Mouse (Mus musculus) T-cell, adult 66 days (primary cell): ENCODE data around the gene Tmem106b. TPM values are rescaled to one million over a fixed set of nuclear protein-coding genes. Genes with fewer than 3 reads are reported as not detected.

Experiments
- total RNA-seq, 2 experiments: library from RNA; stranded (reverse); gene quantifications; 3 replicates in 1 of 2; 4 replicates in 1 of 2; pipeline ENCODE4 v1.2.4; 2023

Gene Tmem106b
- total RNA-seq: 10 to 100 TPM; 41.5 to 44.6 TPM

DNA sequence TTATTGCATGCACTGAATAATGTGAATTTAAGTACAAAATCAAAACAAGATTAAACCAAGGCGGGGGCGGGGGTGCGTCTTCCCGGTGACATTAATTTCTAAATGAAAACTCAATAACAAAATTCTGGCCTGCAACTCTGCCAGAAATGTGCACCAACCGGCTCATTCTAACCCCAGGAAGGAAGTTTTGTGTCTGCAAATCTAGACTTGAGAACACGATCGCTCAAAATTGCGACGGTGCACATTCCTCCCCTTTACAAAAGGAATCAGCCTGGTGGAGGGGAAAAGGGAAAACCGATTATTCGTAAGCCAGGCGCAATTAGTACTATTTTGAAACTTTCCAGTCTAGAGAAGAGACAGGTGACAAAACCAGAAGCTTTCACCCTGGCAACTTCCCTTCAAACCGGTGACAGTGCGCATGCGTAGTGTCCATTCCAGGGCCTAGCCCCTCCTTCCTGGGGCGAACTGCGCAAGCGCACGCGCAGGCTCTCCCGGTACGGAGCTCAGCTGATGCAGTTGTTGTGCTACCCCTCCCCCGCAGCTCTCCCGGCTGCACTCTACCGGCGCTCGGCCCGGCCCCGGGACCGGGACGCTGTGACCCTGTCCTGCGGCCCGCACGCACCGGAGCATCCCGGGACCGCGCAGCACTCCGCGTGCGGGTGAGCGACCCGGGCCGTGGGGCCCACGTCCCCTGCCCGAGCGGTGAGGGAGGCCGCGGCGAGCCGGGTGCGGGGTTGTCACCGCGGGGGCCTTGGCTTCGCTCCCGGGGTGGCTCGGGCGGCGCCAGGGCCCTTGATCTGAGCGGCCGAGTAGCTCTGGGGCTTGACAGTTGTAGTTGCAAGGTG is at the start of gene Tmem106b:
Gene Tmem106b (plus strand): TSS at position 458 of the 845 bp plus-strand sequence.

Other genes starting within 250 kb of the Tmem106b start
- not detected for gene Vwde, start 155.2 kb downstream of the Tmem106b start, total RNA-seq